Mouse (Mus musculus): Measurements from ENCODE around the gene Rell1.
"Not testable (repeated sequence)": the region's sequence is repeated elsewhere in the genome, so short reads cannot be mapped to it uniquely, and the experiment has no call there.

Rell1 gene

DNA sequence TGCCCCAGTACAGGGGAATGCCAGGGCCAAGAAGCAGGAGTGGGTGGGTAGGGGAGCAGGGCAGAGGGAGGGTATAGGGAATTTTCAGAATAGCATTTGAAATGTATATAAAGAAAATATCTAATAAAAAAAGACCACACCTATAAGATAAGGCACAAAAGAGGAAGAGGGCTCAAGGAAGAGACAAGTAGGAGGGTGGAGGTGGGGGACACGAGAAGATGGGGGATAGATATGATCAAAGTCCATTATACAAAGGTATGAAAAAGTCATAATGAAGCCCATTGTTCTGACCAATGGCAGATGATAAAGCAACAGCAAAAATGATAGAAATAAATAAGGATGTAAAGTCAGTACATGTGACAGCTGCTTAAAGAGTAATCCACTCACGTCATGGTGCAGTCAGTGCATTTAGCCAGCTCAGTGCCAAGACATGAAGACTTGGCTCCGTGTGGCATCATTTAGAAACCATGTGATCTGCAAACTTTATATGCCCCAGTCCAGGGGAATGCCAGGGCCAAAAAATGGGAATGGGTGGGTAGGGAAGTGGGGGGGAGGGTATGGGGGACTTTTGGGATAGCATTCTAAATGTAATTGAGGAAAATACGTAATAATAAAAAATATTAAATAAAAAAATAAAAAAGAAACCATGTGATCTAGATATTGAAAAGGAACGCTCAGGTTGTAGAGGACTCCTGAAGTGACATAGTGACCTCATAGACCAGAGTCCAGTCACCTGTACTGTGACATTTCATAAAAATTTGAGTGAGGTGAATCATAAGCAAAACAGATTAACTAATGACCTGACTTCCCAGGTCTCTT, 71.5 kb downstream of the Rell1 start:
- DNase-seq (ENCODE audit: low read depth), result not testable (repeated sequence)

DNA sequence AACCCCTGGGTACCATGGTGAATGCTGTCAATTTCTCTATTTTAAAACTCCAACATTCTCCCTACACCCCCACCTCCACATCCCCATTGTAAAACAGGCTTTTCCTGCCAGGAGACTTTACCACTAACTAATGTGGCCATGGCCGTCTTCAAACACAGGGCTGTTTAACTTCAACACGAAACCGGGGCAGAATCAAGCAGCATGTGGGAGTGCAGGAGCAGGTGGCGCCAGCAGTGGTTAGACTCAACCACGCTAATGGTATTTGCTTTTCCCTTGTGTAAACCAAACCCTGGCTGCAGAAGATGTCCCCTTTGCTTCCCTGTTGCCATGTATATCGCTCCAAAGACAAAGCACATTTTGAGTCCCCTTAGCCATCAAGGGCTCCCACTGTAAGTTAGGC, 76.8 kb downstream of the Rell1 start:
- no peak for DNase-seq (ENCODE audit: low read depth)

DNA sequence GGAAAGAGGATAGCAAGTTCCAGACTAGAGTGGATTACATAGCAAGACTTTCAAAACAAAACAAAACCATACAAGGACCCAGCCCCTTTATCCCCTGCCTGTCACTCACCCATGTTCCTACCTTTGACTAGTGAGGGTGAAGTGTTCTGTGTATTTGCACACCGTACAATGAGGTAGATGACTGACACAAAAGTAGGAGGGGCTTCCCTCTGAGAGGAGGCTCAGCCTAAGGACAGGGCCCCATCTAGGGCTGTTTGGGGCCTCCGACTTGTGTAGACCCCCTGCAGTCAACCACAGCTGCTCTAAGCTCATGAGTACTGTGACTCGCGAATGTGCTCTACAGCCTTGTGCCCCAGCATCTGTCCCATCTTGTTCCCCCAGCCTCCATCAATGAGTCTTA, 77.5 kb downstream of the Rell1 start:
- DNase-seq (ENCODE audit: low read depth), result no peak

DNA sequence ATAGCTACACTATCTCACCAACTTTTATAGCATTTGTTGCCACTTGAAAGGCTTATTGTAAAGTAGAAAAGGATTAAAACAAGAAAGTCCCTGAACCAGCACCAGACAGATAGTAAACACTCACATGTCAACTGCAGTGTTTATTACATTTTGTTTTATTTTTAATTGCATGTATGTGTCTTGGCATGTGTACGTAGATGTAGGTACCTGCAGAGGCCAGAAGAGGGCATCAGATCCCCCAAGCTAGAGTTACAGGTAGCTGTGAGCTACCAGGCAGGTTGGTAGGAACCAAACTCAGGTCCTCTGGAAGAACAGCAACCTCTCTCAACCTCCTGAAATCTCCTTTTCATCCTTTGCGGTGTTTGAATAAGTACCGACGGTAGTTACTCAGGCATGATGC, 81.6 kb downstream of the Rell1 start:
- DNase-seq (ENCODE audit: low read depth), result no peak

DNA sequence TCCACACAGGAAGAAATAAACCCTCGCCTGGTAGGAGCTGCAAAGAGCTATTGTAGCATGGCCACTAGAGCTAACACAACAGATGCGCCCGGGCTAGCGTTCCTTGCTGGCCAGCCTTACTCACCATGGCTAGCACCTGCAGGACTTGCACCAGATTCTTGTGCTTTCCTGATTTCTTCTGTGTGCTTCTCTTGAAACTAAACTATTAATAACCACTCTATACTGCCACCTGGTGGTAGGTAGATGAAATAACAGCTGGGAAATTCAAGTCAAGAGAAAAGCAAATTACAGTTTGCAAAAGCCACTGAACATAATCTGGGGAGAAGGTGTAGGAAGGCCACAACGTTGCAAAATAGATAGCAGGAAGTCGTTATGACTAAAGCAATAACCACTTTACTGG, 82.0 kb downstream of the Rell1 start:
- DNase-seq (ENCODE audit: low read depth), result no peak

DNA sequence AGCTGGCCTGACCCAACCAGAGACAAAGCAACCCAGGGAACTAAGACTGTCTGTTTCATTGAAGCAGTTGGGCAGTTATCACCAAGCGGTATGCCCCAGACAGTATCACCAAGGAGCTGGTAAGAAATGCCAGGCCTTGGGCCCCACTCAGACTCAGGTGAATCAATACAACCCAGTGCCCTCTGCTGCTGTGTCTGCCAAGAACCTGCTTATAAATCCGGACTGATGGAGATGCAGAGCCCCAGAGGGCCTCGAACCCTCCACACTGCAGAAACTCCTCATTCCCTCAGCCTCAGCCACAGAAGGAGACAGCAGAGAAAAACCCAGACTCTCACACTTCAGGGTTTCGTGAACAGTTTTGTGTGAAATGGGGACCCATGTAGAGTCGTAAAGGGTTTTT, 82.4 kb downstream of the Rell1 start:
- no peak for DNase-seq (ENCODE audit: low read depth)

DNA sequence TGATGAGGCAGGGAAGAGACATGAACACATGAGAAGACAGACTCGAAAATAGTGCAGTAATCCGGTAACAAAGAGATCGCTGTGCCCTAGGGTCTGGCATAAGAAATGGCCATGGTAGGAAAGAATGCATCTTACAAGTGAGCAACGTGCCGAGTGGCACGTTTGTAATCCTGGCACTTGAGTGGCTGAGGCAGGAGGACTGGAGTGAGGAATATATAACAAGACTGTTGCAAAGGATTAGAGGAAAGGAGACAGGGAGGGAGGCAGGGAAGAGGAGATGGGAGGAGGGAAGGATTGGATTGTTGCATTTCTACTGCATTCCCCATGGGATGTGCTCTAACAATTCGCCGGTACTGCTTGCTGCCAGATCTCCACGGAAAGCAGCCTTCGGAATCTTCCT, 89.7 kb downstream of the Rell1 start:
- DNase-seq (ENCODE audit: low read depth), result no peak

DNA sequence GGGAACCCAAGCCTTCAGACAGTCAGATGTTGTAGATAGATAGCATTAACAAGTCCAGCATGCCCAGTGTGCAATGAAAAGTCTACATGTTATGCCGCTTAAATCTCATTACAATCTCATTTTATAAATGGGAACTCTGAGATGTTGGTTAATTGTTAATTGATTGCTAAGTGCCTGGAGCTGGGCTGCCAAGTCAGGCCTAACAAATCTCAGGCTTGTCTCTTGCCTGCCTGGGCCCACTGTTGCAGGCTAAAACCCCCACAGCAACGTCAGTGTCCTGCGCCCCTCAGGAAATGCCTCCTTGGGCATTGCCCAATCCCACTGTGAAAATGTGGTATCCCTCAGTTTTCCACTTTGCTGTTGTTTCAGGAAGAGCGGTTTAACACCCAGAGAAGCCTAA, 92.6 kb downstream of the Rell1 start:
- no peak for DNase-seq (ENCODE audit: low read depth)

DNA sequence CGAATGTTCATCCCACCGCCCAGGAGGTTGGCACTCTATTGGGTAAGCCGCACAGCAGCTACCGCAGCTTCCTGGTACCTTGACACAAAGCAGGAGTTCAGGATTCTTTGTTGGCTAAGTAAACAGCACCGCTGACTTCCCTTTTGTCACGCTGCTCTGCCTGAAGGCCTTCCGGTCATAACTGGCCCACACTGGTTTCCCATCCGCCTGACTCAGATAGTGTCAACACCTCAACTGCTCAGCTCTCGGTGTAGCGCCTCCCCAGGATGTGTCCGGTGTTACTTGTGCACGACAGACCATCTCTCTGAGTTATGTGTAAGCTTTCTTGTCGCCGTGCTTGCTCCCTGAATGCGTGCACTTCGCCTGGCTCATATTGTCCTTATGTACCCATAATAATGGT, 93.8 kb downstream of the Rell1 start:
- DNase-seq (ENCODE audit: low read depth), result no peak

DNA sequence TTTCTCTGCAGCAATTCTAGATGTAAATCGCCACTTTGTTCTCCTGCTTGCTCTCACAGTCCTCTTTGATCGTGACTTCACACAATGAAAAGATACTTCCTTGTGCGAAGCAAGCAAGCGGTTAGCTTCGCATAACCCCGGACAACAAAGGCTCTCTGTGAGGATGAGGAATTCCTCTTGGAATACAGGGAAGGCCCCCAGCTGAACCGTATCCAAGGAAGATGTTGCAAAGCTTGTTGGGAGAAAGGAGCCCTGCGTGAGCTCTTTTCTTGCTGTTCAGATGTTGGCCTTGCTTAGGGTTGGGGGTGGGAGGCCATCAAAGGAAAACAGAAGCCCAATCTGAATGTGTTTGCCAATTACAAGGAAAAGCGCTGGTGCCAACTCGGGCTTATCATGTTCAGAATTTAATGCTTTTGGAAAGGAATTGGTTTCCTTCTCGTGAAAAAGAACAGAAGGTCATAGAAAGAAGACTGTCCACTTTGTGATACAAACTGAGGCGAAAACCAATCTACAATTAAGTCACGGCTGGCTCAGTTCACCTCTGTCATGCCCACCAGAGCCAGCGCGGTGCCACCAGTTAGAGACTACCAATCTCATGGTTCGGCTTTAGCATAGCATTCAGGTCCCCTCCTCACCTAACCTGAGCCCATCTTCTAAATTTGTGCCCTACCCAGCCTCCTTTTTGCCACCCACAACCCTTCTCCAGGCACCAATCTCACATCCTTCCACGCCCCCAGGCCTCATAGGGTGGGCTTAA, 96.3 kb downstream of the Rell1 start:
- DNase-seq (ENCODE audit: low read depth), result no peak

DNA sequence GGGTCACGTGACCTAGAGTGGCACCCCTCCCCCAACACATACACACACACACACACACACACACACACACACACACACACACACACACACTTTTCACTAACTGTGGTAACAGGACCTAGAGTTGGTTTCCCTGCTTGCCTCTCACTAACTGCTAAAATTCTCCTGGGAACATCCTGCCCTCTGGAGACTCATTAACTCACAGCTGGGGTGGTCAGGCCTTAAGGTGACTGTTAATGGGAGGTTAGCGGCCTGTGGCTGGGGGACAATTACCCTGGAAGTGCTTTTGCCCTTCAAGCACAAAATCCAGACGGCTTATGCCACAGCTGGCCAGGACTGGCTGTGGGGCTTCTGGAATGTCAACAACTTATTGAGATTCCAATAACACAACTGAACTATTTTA, 101.3 kb downstream of the Rell1 start:
- DNase-seq (ENCODE audit: low read depth), result no peak

DNA sequence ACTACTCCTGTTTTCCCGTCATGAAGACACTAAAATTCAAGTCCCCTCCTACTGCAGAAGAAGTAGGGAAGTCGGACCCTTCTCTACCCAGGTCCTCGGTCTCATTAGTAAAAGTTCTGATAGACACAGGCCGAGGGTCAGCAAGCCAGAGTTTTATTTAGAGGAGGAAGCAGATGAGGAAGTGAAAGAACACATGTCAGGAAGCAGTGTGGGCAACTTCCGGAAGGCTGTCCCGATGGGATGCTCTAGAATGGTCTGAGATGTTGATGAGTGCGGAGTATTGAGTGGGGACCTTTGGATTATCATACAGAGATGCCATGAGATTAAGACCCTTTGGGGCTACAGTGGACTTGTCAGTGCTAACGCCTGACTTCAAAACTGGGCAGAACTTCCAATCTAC, 109.8 kb downstream of the Rell1 start:
- DNase-seq (ENCODE audit: low read depth), result no peak
